Mouse (Mus musculus) embryonic facial prominence, embryonic 14.5 days (tissue): ENCODE measurements at regions not wholly inside any gene's neighbourhood (a gene's known extent, or its start where the extent isn't known, plus 50 kb on each side); places are given as distances from the start of the nearest gene placed in this dataset.

Experiments used
- ATAC-seq: fragments of 200-750 bp; cut with Nextera tagmentation; 2 replicates; pipeline ENCODE4 v1.8.0; 2017; ENCODE audit warnings: low read depth, moderate number of reproducible peaks, moderate TSS enrichment
- DNase-seq: peaks from one replicate; pipeline ENCODE4 v3.0.0-alpha.2; 2015; ENCODE audit warnings: low spot score
- H3K27ac ChIP-seq: fragments of 300-500 bp; sonication (generic); replicated peaks from 2 replicates; pipeline ENCODE4 v1.5.1; 2014; ENCODE audit warnings: low read depth, mild to moderate bottlenecking, low read length, moderate library complexity
- H3K27me3 ChIP-seq: fragments of 300-500 bp; sonication (generic); replicated peaks from 2 replicates; pipeline ENCODE4 v1.6.1; 2014; ENCODE audit warnings: low read length; ENCODE audit not compliant: control insufficient read depth, insufficient read depth
- H3K36me3 ChIP-seq: fragments of 300-500 bp; sonication (generic); 2 replicates; pipeline ENCODE4 v1.6.1; 2014; ENCODE audit warnings: low read length, mixed read lengths; ENCODE audit not compliant: control insufficient read depth, insufficient read depth
- H3K4me1 ChIP-seq: fragments of 300-500 bp; sonication (generic); 2 replicates; pipeline ENCODE4 v1.6.1; 2014; ENCODE audit warnings: antibody characterized with exemption, low read length; ENCODE audit not compliant: control insufficient read depth, insufficient read depth
- H3K4me2 ChIP-seq: fragments of 300-500 bp; sonication (generic); 2 replicates; pipeline ENCODE4 v1.6.1; 2014; ENCODE audit warnings: low read depth, mild to moderate bottlenecking, low read length, moderate library complexity, mixed read lengths
- H3K4me3 ChIP-seq: fragments of 300-500 bp; sonication (generic); 2 replicates; pipeline ENCODE4 v1.5.1; 2014; ENCODE audit warnings: low read depth, mild to moderate bottlenecking, low read length
- H3K9ac ChIP-seq: fragments of 300-500 bp; sonication (generic); 2 replicates; pipeline ENCODE4 v1.6.1; 2014; ENCODE audit warnings: low read depth, mild to moderate bottlenecking, low read length, moderate library complexity, mixed read lengths
- H3K9me3 ChIP-seq: fragments of 300-500 bp; sonication (generic); 2 replicates; pipeline ENCODE4 v1.6.1; 2016; ENCODE audit warnings: low read length; ENCODE audit not compliant: control insufficient read depth
- WGBS: fragments of 180-500 bp; shearing (Covaris S2); extraction: QIAGEN DNeasy Blood & Tissue Kit; methylation state at CpG from one replicate; pipeline ENCODE4 v1.1.7; 2014; 5-methylcytosine and 5-hydroxymethylcytosine counted together

DNA sequence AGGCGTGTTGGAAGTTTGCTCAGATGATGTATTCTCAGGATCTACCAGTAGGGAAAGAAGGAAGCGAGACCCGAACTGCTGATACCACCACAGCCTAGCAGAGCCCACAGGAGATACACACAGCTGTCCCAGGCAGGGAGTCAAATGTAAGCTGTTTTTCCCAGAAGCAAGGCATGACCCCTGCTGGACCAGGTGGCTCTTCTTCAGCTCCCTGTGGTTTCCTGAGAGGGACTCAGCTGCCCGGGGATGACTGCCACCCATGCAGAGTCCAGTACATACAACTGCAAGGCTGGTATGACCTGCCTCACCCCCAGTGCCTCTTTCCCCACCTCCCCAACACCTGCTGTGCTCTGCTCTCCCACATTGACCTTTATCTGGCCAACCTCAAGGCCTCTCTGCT is 184.4 kb downstream of the Tmem132e start:
- DNase-seq (no peak), ATAC-seq (no peak)
- Histone ChIP-seq H3K4me2 (no peak overlapping the region), H3K36me3 (no peaks in the 10 kb centered on the region), H3K4me3 (no peak overlapping the region), H3K9me3 (no peaks in the 10 kb centered on the region), H3K27ac (no peak overlapping the region), H3K4me1 (no peaks in the 10 kb centered on the region), H3K27me3 (no peaks in the 10 kb centered on the region), H3K9ac (no peak overlapping the region)
- 69% methylated on average over 4 of the region's 4 CpGs for WGBS

DNA sequence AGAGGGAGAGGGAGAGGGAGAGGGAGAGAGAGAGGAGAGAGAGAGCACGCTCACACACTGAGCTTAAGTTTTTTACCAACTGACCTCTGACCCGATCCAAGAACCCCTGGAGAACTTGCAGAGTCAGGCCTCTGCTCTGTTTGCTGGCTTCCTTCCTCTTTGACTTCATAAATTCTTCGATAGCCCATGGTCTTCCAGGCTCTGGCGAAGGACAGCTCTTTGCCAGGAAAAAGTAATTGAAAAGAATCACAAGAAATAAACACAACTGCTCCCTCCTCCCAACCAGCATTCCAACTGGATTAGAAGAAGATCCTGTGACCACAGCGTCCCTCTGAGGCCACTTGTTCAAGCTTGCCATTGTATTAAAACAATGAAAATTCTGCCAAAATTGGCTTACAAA is 182.8 kb downstream of the Tmem132e start:
- no peaks in the 10 kb centered on the region for H3K9me3 ChIP-seq
- no peak overlapping the region for H3K27ac ChIP-seq
- no peaks in the 10 kb centered on the region for H3K4me1 ChIP-seq
- H3K4me2 ChIP-seq = no peak overlapping the region
- H3K27me3 ChIP-seq = no peaks in the 10 kb centered on the region
- ATAC-seq (no peak), DNase-seq (peak; percentile 79)
- no peak overlapping the region for H3K4me3 ChIP-seq
- WGBS = 4% methylated on average over 5 of the region's 5 CpGs
- H3K36me3 ChIP-seq = no peaks in the 10 kb centered on the region
- H3K9ac ChIP-seq = no peak overlapping the region

DNA sequence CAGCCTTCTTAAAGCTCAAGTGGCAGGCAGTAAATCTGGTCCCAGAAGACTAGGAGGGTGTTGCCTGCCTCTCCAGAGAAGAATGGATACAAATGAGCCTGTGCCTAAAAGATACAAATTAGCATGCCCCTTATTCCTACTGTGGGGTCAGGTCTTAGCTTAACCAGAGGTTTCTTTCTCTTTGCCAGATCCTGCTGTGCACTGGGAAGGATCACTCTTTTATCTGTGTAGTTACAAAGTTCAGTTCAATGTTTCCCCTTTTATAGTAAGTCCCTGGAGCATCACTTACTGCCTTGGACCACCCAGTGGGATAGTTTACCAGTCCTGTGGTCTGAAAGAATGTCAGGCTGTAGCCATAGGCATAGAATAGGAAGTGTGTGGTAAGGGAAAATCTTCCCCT is 181.1 kb downstream of the Tmem132e start:
- H3K36me3 ChIP-seq = no peaks in the 10 kb centered on the region
- no peak overlapping the region for H3K27ac ChIP-seq
- no peak overlapping the region for H3K9ac ChIP-seq
- H3K4me2 ChIP-seq = no peak overlapping the region
- no peak overlapping the region for H3K4me3 ChIP-seq
- H3K4me1 ChIP-seq = no peaks in the 10 kb centered on the region
- no peaks in the 10 kb centered on the region for H3K27me3 ChIP-seq
- no peaks in the 10 kb centered on the region for H3K9me3 ChIP-seq
- ATAC-seq (no peak), DNase-seq (no peak)

- Histone ChIP-seq H3K4me1 (no peaks in the 10 kb centered on the region), H3K36me3 (no peaks in the 10 kb centered on the region)
- DNase-seq = no peak
Observed at GRCm38 (mm10) chr11:82568219-82568676, 179.5 kb downstream of the Tmem132e start.

DNA sequence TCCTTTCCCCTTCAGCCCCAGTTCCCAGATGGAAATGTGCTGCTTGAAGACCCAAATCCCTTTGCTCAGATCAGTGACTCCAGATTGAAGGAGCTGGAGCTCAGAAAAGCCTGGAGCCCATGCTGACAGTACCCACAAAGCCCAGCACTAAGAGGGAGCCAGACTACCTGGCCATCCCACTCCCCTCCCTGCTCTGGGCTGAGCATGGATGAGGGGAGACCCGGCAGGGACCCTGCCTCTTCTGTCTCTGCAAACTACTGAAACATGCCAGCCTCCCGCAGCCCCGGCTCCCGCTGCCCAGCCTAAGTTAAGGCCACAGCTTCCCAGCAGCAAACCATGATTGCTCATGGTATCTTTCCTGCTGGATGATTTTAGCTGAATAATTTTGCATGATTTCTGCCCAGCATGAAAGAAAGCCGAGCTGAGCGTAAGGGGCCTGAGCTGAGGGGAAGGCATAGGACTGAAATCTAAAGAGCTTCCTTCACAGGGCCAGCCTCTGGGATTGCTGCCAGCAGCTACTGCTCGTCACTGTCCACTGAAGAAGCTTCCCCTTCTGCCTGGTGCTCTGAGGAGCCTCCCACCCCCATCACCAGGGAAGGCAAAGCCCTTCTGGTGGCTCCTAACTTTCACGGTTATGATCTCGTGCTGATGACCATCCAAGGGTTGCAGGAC is 178.4 kb downstream of the Tmem132e start:
- Histone ChIP-seq H3K4me3 (no peak overlapping the region), H3K27me3 (no peaks in the 10 kb centered on the region), H3K4me1 (no peaks in the 10 kb centered on the region), H3K36me3 (no peaks in the 10 kb centered on the region), H3K9ac (no peak overlapping the region), H3K27ac (no peak overlapping the region), H3K4me2 (no peak overlapping the region), H3K9me3 (no peaks in the 10 kb centered on the region)
- DNase-seq = no peak
- ATAC-seq = no peak
- WGBS = 60% methylated on average over 9 of the region's 9 CpGs

More at GRCm38 (mm10) chr11:82568219-82568676, 179.5 kb downstream of the Tmem132e start:
- no peak for ATAC-seq
- Histone ChIP-seq H3K27ac (no peak overlapping the region), H3K9me3 (no peaks in the 10 kb centered on the region), H3K9ac (no peak overlapping the region), H3K4me3 (no peak overlapping the region), H3K4me2 (no peak overlapping the region), H3K27me3 (no peaks in the 10 kb centered on the region)
- 45% methylated on average over 2 of the region's 2 CpGs for whole genome bisulfite sequencing

- ATAC-seq = no peak
- 72% methylated on average over 4 of the region's 4 CpGs for WGBS
Observed at GRCm38 (mm10) chr11:82566092-82566491, 177.4 kb downstream of the Tmem132e start.

DNA sequence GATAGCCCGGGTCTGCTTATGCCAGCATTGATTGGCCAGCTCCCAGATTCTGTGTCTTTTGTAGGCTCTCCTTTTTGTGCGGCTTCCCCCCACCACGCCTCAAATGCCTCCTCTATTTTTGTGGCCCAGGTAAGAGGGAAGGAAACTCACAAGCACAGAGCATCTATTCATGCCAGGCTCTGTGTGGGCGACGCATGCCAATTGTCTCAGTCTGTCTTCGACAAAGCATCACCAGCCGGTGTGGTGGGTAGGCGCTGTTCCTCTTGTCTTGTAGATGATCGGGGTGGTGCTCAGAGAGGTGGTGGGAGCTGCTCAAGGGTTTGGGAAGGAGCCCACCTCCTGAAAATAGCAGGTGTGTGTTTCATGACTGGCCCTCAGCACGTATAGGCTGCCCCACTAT is 175.5 kb downstream of the Tmem132e start:
- H3K27me3 ChIP-seq = no peaks in the 10 kb centered on the region
- no peak overlapping the region for H3K4me2 ChIP-seq
- no peak overlapping the region for H3K9ac ChIP-seq
- ATAC-seq (no peak), DNase-seq (no peak)
- 70% methylated on average over 10 of the region's 10 CpGs for WGBS
- no peak overlapping the region for H3K4me3 ChIP-seq
- H3K4me1 ChIP-seq = no peaks in the 10 kb centered on the region
- no peak overlapping the region for H3K27ac ChIP-seq
- H3K9me3 ChIP-seq = no peaks in the 10 kb centered on the region
- no peaks in the 10 kb centered on the region for H3K36me3 ChIP-seq

More at GRCm38 (mm10) chr11:82566092-82566491, 177.4 kb downstream of the Tmem132e start:
- Histone ChIP-seq H3K9me3 (no peaks in the 10 kb centered on the region), H3K27ac (no peak overlapping the region), H3K9ac (no peak overlapping the region), H3K27me3 (no peaks in the 10 kb centered on the region), H3K4me2 (no peak overlapping the region), H3K4me1 (no peaks in the 10 kb centered on the region), H3K4me3 (no peak overlapping the region), H3K36me3 (no peaks in the 10 kb centered on the region)
- DNase-seq = no peak

- H3K27ac ChIP-seq = no peak overlapping the region
- H3K9me3 ChIP-seq = no peaks in the 10 kb centered on the region
- H3K27me3 ChIP-seq = no peaks in the 10 kb centered on the region
- no peak for DNase-seq
- H3K4me2 ChIP-seq = no peak overlapping the region
- H3K4me1 ChIP-seq = no peaks in the 10 kb centered on the region
- no peaks in the 10 kb centered on the region for H3K36me3 ChIP-seq
- no peak overlapping the region for H3K9ac ChIP-seq
- no peak overlapping the region for H3K4me3 ChIP-seq
- no peak for ATAC-seq
- 91% methylated on average over 3 of the region's 3 CpGs for WGBS
Observed at GRCm38 (mm10) chr11:82542028-82542427, 153.3 kb downstream of the Tmem132e start.

- Histone ChIP-seq H3K36me3 (no peaks in the 10 kb centered on the region), H3K4me3 (no peak overlapping the region), H3K9me3 (no peaks in the 10 kb centered on the region), H3K9ac (no peak overlapping the region), H3K4me1 (no peaks in the 10 kb centered on the region), H3K27me3 (no peaks in the 10 kb centered on the region), H3K4me2 (no peak overlapping the region), H3K27ac (no peak overlapping the region)
- no peak for DNase-seq
- ATAC-seq = no peak
- WGBS = 81% methylated on average over 7 of the region's 7 CpGs
Observed at GRCm38 (mm10) chr11:82541376-82541775, 152.7 kb downstream of the Tmem132e start.
